Mouse (Mus musculus): ENCODE data around the gene Krt73.

GRCm38 (mm10) chr15:101829441-101829840 is 27.3 kb upstream of the Krt73 start:
- no peak for TF ChIP-seq CTCF (IDR thresholded peaks at IDR 0.05; ENCODE audit: control insufficient read depth, insufficient read depth, insufficient read length)
- no peak for TF ChIP-seq USF1 (IDR thresholded peaks at IDR 0.05; ENCODE audit: low read depth)
- TF ChIP-seq CEBPB (IDR thresholded peaks at IDR 0.05; ENCODE audit: low read depth), result no peak
- TF ChIP-seq FOSL1 (IDR thresholded peaks at IDR 0.05; ENCODE audit: insufficient read depth, low read length, poor library complexity, severe bottlenecking), result no peak
- no peak for TF ChIP-seq MAX (IDR thresholded peaks at IDR 0.05)

Measured in C2C12 (cell line).